Mouse (Mus musculus): ENCODE results near the gene Mfsd4b1. TPM values are rescaled to one million over a fixed set of nuclear protein-coding genes. Genes with fewer than 3 reads are reported as not detected.

The Mfsd4b1 gene
- polyA plus RNA-seq, 1 experiment from 2014 or later = 0.32 TPM

DNA sequence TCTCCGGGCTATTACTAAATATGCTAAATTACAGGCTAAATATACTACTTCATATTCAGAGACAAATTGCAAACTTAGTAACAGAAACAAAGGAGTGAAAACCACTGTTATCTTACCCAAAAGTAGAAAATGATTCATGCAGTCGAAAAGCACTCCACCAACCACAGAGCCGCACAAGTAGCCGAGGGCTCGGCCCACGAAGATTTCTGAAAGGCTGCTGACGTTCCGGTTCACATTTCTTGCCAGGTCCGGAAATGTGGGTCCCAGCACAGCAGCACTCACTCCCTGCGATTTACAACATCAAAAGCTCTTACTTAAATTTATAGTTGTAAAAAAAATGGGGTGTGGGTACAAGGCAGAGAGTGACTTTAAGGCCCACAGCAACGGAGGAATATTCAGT is 50.1 kb downstream of the Mfsd4b1 start:
- Histone ChIP-seq H3K4me2 (ENCODE audit: low read depth, low read length) (no peak overlapping the region), H3K27me3 (replicated peaks; ENCODE audit: control insufficient read depth, insufficient read depth, low read length) (no peaks in the 10 kb centered on the region), H3K27ac (replicated peaks; ENCODE audit: low read depth, low read length) (no peak overlapping the region), H3K9ac (ENCODE audit: low read depth, low read length) (no peak overlapping the region), H3K4me3 (ENCODE audit: low read depth, low read length) (no peak overlapping the region), H3K36me3 (ENCODE audit: control insufficient read depth, insufficient read depth, low read length) (no peaks in the 10 kb centered on the region), H3K4me1 (ENCODE audit: control insufficient read depth, insufficient read depth, low read length) (no peaks in the 10 kb centered on the region), H3K9me3 (ENCODE audit: control insufficient read depth, low read length) (peaks cover 10% of the 10 kb centered on the region; the same call in 1 of the 2 replicates)
- WGBS = 51% methylated on average over 11 of the region's 11 CpGs
- DNase-seq (ENCODE audit: low spot score) = no peak
- ATAC-seq (ENCODE audit: low read depth) = no peak

DNA sequence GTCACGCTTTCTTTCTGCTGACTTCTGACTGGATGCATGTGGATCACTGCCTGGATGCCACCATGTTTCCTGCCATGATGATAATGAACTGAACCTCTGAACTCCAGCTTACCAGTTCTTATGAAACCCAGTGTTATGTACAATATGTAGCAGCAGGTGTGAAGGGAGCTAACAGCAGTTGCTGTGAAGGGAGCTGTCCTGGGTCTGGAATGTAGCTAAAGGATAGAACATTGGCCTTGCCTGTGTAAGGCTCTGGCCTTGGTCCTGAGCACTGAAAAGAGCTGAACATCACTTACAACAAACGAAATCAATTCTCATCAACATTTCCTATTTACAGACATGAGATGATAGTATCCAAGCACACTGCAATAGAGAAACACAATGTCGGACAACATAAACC is 57.6 kb downstream of the Mfsd4b1 start:
- ATAC-seq (ENCODE audit: low read depth) (no peak), DNase-seq (ENCODE audit: low spot score) (peak; percentile 89)
- no peaks in the 10 kb centered on the region for H3K4me1 ChIP-seq (ENCODE audit: control insufficient read depth, insufficient read depth, low read length)
- no peak overlapping the region for H3K27ac ChIP-seq (replicated peaks; ENCODE audit: low read depth, low read length)
- H3K9me3 ChIP-seq (ENCODE audit: control insufficient read depth, low read length) = no peaks in the 10 kb centered on the region
- H3K9ac ChIP-seq (ENCODE audit: low read depth, low read length) = no peak overlapping the region
- WGBS = 85% methylated on average over 3 of the region's 3 CpGs
- no peak overlapping the region for H3K4me2 ChIP-seq (ENCODE audit: low read depth, low read length)
- H3K4me3 ChIP-seq (ENCODE audit: low read depth, low read length) = no peak overlapping the region
- no peaks in the 10 kb centered on the region for H3K36me3 ChIP-seq (ENCODE audit: control insufficient read depth, insufficient read depth, low read length)
- no peaks in the 10 kb centered on the region for H3K27me3 ChIP-seq (replicated peaks; ENCODE audit: control insufficient read depth, insufficient read depth, low read length)

GRCm38 (mm10) chr10:39961906-39962305 is 63.2 kb downstream of the Mfsd4b1 start:
- no peak overlapping the region for H3K4me3 ChIP-seq (ENCODE audit: low read depth, low read length)
- 0 out of 2 replicates have a peak, but pooled peaks cover 3% of the 10 kb centered on the region for H3K4me1 ChIP-seq (ENCODE audit: control insufficient read depth, insufficient read depth, low read length)
- no peaks in the 10 kb centered on the region for H3K9me3 ChIP-seq (ENCODE audit: control insufficient read depth, low read length)
- H3K9ac ChIP-seq (ENCODE audit: low read depth, low read length) = no peak overlapping the region
- ATAC-seq (ENCODE audit: low read depth) (no peak), DNase-seq (ENCODE audit: low spot score) (no peak)
- 42% methylated on average over 1 of the region's 1 CpGs for WGBS
- H3K4me2 ChIP-seq (ENCODE audit: low read depth, low read length) = no peak overlapping the region
- no peaks in the 10 kb centered on the region for H3K36me3 ChIP-seq (ENCODE audit: control insufficient read depth, insufficient read depth, low read length)
- H3K27me3 ChIP-seq (replicated peaks; ENCODE audit: control insufficient read depth, insufficient read depth, low read length) = no peaks in the 10 kb centered on the region
- H3K27ac ChIP-seq (replicated peaks; ENCODE audit: low read depth, low read length) = no peak overlapping the region

DNA sequence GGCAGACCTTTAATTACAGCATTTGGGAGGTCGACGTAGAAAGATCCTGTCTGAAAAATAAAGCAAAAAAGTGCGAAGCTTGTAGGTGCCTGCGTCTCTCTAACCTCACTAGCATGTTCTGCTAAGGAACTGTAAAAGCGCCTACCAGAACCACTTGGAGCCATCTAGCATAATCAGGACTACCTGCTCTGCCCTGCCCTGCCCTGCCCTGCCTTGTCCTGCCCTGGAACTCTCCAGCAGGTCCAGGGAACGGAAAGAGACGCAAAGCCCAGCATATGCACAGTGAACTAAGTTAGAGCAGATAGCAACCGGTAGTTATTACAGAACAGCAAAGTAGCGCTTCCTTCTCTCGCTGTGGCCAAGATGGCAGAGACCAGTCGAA is 64.6 kb downstream of the Mfsd4b1 start:
- ATAC-seq (ENCODE audit: low read depth) (no peak), DNase-seq (ENCODE audit: low spot score) (no peak)

GRCm38 (mm10) chr10:39959761-39960440 is 65.2 kb downstream of the Mfsd4b1 start, which contains the start of gene Mfsd4b3:
Gene Mfsd4b3 (minus strand): TSS chr10:39960153.
- WGBS = 2% methylated on average over 32 of the region's 38 CpGs

More for the DNA sequence above, 64.6 kb downstream of the Mfsd4b1 start:
- WGBS = 43% methylated on average over 11 of the region's 11 CpGs
- 0 out of 2 replicates have a peak, but pooled peaks cover 3% of the 10 kb centered on the region for H3K4me1 ChIP-seq (ENCODE audit: control insufficient read depth, insufficient read depth, low read length)
- no peaks in the 10 kb centered on the region for H3K27me3 ChIP-seq (replicated peaks; ENCODE audit: control insufficient read depth, insufficient read depth, low read length)
- no peak overlapping the region for H3K9ac ChIP-seq (ENCODE audit: low read depth, low read length)
- H3K4me2 ChIP-seq (ENCODE audit: low read depth, low read length) = peak overlapping the region; percentile 89; the same call in 1 of the 2 replicates
- no peaks in the 10 kb centered on the region for H3K36me3 ChIP-seq (ENCODE audit: control insufficient read depth, insufficient read depth, low read length)
- H3K4me3 ChIP-seq (ENCODE audit: low read depth, low read length) = no peak overlapping the region
- H3K27ac ChIP-seq (replicated peaks; ENCODE audit: low read depth, low read length) = no peak overlapping the region
- H3K9me3 ChIP-seq (ENCODE audit: control insufficient read depth, low read length) = no peaks in the 10 kb centered on the region

DNA sequence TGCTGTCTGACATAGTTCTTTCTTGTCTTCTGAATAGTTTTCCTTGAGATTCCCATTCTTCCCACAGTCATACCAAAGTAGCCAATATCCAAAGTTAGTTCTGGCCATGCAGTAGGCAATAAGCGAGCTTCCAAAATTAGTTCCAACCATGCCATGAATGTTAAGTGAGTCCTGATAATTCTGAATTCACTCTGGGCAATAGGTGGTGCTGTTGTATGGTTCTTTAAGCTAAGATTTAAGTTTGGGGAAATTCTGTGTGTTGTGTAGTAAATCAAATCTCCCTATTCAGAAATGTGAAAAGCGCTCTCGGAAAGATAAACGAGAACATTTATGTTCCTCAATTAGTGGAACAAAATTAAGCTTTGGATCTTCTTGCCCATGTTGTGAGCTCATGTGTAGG is 66.8 kb downstream of the Mfsd4b1 start:
- no peak overlapping the region for H3K4me2 ChIP-seq (ENCODE audit: low read depth, low read length)
- 0 out of 2 replicates have a peak, but pooled peaks cover 3% of the 10 kb centered on the region for H3K4me1 ChIP-seq (ENCODE audit: control insufficient read depth, insufficient read depth, low read length)
- H3K9ac ChIP-seq (ENCODE audit: low read depth, low read length) = no peak overlapping the region
- H3K27me3 ChIP-seq (replicated peaks; ENCODE audit: control insufficient read depth, insufficient read depth, low read length) = no peaks in the 10 kb centered on the region
- WGBS = 65% methylated on average over 4 of the region's 4 CpGs
- H3K4me3 ChIP-seq (ENCODE audit: low read depth, low read length) = no peak overlapping the region
- DNase-seq (ENCODE audit: low spot score) = peak; percentile 45
- H3K9me3 ChIP-seq (ENCODE audit: control insufficient read depth, low read length) = no peaks in the 10 kb centered on the region
- no peak for ATAC-seq (ENCODE audit: low read depth)
- no peak overlapping the region for H3K27ac ChIP-seq (replicated peaks; ENCODE audit: low read depth, low read length)
- no peaks in the 10 kb centered on the region for H3K36me3 ChIP-seq (ENCODE audit: control insufficient read depth, insufficient read depth, low read length)

More at GRCm38 (mm10) chr10:39959761-39960440, 65.2 kb downstream of the Mfsd4b1 start, which contains the start of gene Mfsd4b3:
- H3K4me2 ChIP-seq (ENCODE audit: low read depth, low read length) = peak within 1 kb of the TSS; percentile 89
- H3K4me3 ChIP-seq (ENCODE audit: low read depth, low read length) = peak within 1 kb of the TSS; percentile 52
- 0 out of 2 replicates have a peak, but pooled peaks cover 3% of the 10 kb centered on the region for H3K4me1 ChIP-seq (ENCODE audit: control insufficient read depth, insufficient read depth, low read length)
- peak; percentile 99 for ATAC-seq (ENCODE audit: low read depth)
- H3K27me3 ChIP-seq (replicated peaks; ENCODE audit: control insufficient read depth, insufficient read depth, low read length) = no peaks in the 10 kb centered on the region
- H3K36me3 ChIP-seq (ENCODE audit: control insufficient read depth, insufficient read depth, low read length) = no peaks in the 10 kb centered on the region
- peak; percentile 98 for DNase-seq (ENCODE audit: low spot score)
- no peak within 1 kb of the TSS; the same call in 1 of the 2 replicates for H3K27ac ChIP-seq (replicated peaks; ENCODE audit: low read depth, low read length)
- peak within 1 kb of the TSS; percentile 58 for H3K9ac ChIP-seq (ENCODE audit: low read depth, low read length)
- no peaks in the 10 kb centered on the region for H3K9me3 ChIP-seq (ENCODE audit: control insufficient read depth, low read length)

DNA sequence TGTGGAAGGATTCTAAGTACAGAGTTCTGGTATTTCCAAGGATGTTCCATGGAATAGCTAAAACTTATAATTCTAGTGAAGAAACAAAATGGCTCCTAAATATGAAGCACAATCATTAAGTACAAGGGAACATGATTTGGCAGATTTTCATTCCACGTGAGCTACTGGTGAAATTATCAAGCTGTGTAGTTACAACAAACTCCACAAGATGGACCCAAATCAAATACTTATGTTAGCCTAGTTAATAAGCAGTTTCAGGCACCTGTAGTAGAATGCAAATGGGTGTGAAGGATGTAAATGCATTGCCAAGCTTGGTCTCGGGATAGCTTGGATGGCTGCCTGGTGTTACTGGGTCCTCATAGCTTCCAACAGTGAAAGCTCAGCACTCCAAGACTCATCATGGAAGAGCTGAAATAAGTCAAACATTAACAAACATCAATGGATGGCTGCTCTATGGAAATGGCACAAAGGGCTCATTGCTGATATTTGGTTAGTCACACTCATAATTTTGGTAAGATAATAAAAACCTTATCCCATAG is 68.7 kb downstream of the Mfsd4b1 start:
- H3K27ac ChIP-seq (replicated peaks; ENCODE audit: low read depth, low read length) = no peak overlapping the region
- ATAC-seq (ENCODE audit: low read depth) = no peak
- WGBS = 65% methylated on average over 2 of the region's 2 CpGs

GRCm38 (mm10) chr10:39955163-39955562 is 69.9 kb downstream of the Mfsd4b1 start:
- ATAC-seq (ENCODE audit: low read depth) (no peak), DNase-seq (ENCODE audit: low spot score) (peak; percentile 81)
- 58% methylated on average over 2 of the region's 2 CpGs for WGBS
- Histone ChIP-seq H3K4me1 (ENCODE audit: control insufficient read depth, insufficient read depth, low read length) (no peaks in the 10 kb centered on the region), H3K4me2 (ENCODE audit: low read depth, low read length) (no peak overlapping the region), H3K4me3 (ENCODE audit: low read depth, low read length) (no peak overlapping the region), H3K36me3 (ENCODE audit: control insufficient read depth, insufficient read depth, low read length) (no peaks in the 10 kb centered on the region), H3K9ac (ENCODE audit: low read depth, low read length) (no peak overlapping the region), H3K27me3 (replicated peaks; ENCODE audit: control insufficient read depth, insufficient read depth, low read length) (no peaks in the 10 kb centered on the region), H3K27ac (replicated peaks; ENCODE audit: low read depth, low read length) (0 out of 2 replicates have a peak overlapping the region, but pooled peaks have one; percentile 5), H3K9me3 (ENCODE audit: control insufficient read depth, low read length) (no peaks in the 10 kb centered on the region)

More for the DNA sequence above, 68.7 kb downstream of the Mfsd4b1 start:
- Histone ChIP-seq H3K9me3 (ENCODE audit: control insufficient read depth, low read length) (no peaks in the 10 kb centered on the region), H3K4me3 (ENCODE audit: low read depth, low read length) (no peak overlapping the region), H3K4me2 (ENCODE audit: low read depth, low read length) (no peak overlapping the region), H3K36me3 (ENCODE audit: control insufficient read depth, insufficient read depth, low read length) (no peaks in the 10 kb centered on the region), H3K9ac (ENCODE audit: low read depth, low read length) (no peak overlapping the region), H3K27me3 (replicated peaks; ENCODE audit: control insufficient read depth, insufficient read depth, low read length) (no peaks in the 10 kb centered on the region), H3K4me1 (ENCODE audit: control insufficient read depth, insufficient read depth, low read length) (0 out of 2 replicates have a peak, but pooled peaks cover 3% of the 10 kb centered on the region)
- no peak for DNase-seq (ENCODE audit: low spot score)
